Mouse (Mus musculus) E14TG2a.4 (cell line): ENCODE results near the gene Cfap157.

ENCODE experiments used
- H3K27me3 ChIP-seq: 2 replicates; pipeline ENCODE4 v1.6.1; 2014; ENCODE audit warnings: low read length, control low read depth; ENCODE audit not compliant: insufficient read depth
- H3K36me3 ChIP-seq: 2 replicates; pipeline ENCODE4 v1.6.1; 2014; ENCODE audit warnings: low read length, control low read depth; ENCODE audit not compliant: insufficient read depth
- H3K4me1 ChIP-seq: replicated peaks from 2 replicates; pipeline ENCODE4 v1.6.1; 2014; ENCODE audit warnings: low read depth, low read length, control low read depth
- H3K4me3 ChIP-seq: replicated peaks from 2 replicates; pipeline ENCODE4 v1.5.1; 2014; ENCODE audit warnings: mild to moderate bottlenecking, low read length
- H3K9me3 ChIP-seq: 2 replicates; pipeline ENCODE4 v1.6.1; 2014; ENCODE audit warnings: low read length, control low read depth
- CTCF ChIP-seq: conservative IDR thresholded peaks from 2 replicates; pipeline ENCODE4 v1.5.1; 2014; ENCODE audit warnings: low read length
- NANOG ChIP-seq: IDR thresholded peaks from 2 replicates; pipeline ENCODE4 v1.6.1; 2014; ENCODE audit warnings: borderline replicate concordance, low read length, mixed read lengths
- POU5F1 ChIP-seq: IDR thresholded peaks from 2 replicates; pipeline ENCODE4 v1.6.1; 2014; ENCODE audit warnings: low read length, borderline replicate concordance

Gene Cfap157

DNA sequence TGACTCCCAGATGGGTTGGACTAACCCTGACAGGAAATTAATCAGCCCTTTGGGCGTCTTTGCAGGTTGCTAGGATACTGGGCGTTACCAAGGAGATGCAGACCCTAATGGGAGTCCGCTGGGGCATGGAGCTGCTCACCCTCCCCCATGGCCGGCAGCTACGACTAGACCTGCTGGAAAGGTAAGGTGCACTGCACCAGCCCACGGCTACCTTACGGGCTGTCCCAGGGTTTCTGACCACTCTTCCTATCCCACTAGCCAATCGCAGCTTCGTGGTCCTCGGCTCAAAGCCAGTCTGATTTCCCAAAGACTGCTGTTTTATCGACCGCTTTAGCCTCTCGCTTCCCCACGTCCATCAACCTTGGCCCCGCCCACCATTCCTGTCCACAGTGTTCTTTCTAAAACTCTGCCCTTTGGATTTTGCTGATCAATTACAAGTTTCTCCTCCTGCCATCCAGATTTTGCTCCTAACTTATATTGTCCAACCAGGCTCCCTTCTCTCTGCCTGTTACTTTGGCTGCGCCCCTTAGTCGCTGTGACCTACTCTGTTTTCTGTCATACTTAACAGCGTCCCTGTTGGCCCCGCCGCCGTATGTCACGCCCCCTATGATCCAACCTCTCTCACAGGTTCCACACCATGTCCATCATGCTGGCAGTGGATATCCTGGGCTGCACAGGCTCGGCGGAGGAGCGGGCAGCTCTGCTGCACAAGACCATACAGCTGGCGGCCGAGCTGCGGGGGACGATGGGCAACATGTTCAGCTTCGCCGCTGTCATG lies 33.2 kb downstream of the Cfap157 start:
- H3K4me1 ChIP-seq = peaks cover 35% of the 10 kb centered on the region
- no peak for TF ChIP-seq NANOG
- no peak for TF ChIP-seq POU5F1
- TF ChIP-seq CTCF = no peak
- no peaks in the 10 kb centered on the region for H3K9me3 ChIP-seq
- peaks cover 24% of the 10 kb centered on the region for H3K27me3 ChIP-seq
- H3K4me3 ChIP-seq = peak overlapping the region; percentile 68
- H3K36me3 ChIP-seq = no peaks in the 10 kb centered on the region; the same call in 1 of the 2 replicates

DNA sequence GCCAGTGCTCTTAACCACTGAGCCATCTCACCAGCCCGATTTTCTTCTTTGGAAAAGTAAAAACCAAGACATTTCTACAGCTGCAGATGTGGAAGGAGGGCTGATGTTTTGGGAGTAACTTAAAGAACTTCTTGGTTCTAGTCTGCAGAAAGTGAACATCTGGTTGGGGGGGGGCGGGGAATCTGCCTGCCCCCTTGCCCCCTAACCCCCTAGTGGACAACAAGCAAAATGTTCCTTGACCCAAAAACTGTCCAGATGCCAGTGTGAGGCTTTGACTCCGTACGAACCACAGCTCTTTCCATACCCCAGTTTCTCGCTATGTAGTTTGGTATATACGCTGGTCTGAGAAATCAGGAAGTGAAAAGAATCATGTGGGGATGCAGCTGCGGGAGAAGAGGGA lies 34.0 kb downstream of the Cfap157 start:
- Histone ChIP-seq H3K4me1 (peaks cover 35% of the 10 kb centered on the region), H3K4me3 (no peak overlapping the region), H3K27me3 (peaks cover 31% of the 10 kb centered on the region), H3K9me3 (no peaks in the 10 kb centered on the region), H3K36me3 (no peaks in the 10 kb centered on the region; the same call in 1 of the 2 replicates)
- TF ChIP-seq POU5F1 = no peak
- peak; percentile 26 for TF ChIP-seq CTCF
- TF ChIP-seq NANOG = no peak

DNA sequence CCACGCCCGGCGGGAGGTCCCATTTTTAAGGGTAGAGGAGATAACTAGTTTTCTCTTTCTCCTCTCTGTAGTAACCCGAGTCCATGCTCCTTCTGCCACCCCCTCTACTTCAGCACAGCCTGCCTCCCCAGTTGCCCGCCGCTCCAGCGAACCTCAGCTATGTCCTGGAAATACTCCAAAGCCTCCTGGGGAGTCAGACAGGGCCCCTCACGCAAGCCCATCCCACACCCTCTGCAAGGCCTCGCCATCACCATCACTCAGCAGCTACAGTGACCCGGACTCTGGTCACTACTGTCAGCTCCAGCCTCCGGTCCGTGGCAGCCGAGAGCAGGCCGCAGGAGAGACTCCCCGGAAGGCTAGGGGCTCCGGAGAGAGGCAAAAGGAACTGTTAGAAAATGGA lies 35.1 kb downstream of the Cfap157 start:
- Histone ChIP-seq H3K4me3 (no peak overlapping the region), H3K27me3 (peaks cover 41% of the 10 kb centered on the region), H3K4me1 (peaks cover 29% of the 10 kb centered on the region), H3K9me3 (no peaks in the 10 kb centered on the region), H3K36me3 (no peaks in the 10 kb centered on the region; the same call in 1 of the 2 replicates)
- TF ChIP-seq CTCF (no peak), POU5F1 (no peak), NANOG (no peak)

DNA sequence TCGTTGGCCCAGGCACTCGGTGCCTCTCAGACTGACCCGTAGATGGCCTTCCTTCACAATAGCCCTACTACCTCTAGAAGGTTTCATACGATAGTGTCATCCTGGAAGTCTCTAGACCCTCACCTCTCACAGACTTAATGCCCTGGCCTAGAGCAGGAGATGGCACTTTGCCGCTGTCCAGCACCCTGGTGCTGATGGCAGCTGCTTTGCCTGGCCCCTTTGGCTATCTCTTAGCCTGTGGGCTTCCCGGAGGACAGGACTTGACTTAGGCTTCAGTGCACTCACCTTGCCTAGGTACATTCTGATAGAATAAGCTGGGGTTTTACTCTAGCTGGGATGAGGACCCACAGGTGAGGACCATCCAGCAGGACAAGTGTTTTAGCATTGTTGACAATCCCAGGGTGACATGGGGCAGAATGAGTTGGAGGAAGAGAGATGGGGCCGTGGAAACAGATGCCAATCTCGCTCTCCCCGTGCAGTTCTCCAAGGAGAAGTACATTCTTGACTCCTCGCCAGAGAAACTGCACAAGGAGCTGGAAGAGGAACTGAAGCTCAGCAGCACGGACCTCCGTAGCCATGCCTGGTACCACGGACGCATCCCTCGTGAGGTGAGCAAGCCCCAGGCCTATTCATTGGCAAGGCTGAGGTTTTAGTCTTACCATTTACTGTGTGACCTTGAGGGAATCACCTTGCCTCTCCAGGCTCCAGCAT lies 39.8 kb downstream of the Cfap157 start:
- TF ChIP-seq CTCF (no peak), NANOG (no peak), POU5F1 (no peak)
- H3K9me3 ChIP-seq = no peaks in the 10 kb centered on the region
- peaks cover 20% of the 10 kb centered on the region for H3K4me1 ChIP-seq
- H3K36me3 ChIP-seq = no peaks in the 10 kb centered on the region; the same call in 1 of the 2 replicates
- H3K27me3 ChIP-seq = peaks cover 75% of the 10 kb centered on the region
- no peak overlapping the region for H3K4me3 ChIP-seq

DNA sequence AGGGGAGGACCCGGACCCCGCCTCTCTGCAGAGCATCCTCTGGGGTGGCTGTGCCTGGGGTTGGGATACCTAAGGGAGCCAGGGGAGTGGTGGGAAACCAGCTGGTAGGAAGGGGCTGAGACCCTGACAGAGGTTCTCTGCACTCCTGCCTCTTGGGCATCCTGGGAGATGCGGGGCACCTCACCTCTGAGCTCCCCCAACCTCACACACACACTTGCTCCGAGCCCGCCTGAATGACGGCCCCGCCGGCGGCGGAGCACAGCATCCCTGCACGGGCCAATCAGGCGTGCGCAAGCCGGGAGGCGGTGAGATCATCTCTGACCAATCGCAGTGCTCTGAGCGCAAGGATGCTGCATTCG lies 42.1 kb downstream of the Cfap157 start:
- Histone ChIP-seq H3K27me3 (peaks cover 79% of the 10 kb centered on the region), H3K4me3 (peak overlapping the region; percentile 88), H3K9me3 (peaks cover 8% of the 10 kb centered on the region), H3K4me1 (peaks cover 16% of the 10 kb centered on the region), H3K36me3 (no peaks in the 10 kb centered on the region; the same call in 1 of the 2 replicates)
- no peak for TF ChIP-seq POU5F1
- no peak for TF ChIP-seq CTCF
- no peak for TF ChIP-seq NANOG

DNA sequence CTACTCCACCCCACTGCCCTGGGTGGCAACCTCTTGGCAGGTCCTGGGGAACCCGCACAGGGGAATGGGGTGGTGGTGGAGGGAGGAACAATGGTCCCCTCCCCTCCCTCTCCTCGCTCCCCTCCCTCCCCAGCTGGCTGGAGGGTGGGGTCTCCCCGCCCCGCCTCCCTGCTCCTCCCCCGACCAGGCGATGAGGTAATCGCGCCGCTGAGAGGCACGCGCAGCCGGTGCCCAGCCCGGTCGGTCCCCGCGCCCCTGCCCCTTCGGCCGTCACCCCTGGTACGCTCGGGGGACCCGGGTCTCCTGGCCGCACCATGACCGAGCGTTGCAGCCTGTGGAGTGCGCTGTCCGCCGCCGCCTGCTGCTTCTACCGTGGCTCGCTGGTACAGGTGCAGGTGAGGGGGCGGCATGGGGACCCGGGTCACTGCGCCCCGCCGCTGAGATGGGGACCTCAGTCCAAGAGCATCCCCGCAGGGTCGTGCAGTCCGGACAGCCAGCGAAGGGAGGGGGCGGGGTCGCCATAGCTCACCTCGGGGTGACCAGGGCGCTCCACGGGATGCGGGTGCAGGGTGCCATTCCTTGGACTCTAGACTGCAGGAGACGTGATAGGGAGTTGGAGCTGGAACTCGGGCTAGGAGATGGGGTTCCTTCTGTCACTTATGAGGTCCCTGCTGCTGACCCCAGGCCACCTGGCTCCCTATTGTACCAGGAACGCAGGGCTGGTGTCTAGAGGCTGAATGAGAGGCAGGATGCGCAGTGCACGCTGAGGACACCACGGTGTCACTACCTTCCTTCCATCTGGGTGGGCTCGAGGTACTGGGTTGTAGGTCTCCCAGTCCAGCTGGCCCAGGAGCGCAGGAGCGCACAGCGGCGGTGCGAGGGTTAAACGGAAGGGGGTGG lies 42.7 kb downstream of the Cfap157 start:
- H3K9me3 ChIP-seq = peaks cover 14% of the 10 kb centered on the region

DNA sequence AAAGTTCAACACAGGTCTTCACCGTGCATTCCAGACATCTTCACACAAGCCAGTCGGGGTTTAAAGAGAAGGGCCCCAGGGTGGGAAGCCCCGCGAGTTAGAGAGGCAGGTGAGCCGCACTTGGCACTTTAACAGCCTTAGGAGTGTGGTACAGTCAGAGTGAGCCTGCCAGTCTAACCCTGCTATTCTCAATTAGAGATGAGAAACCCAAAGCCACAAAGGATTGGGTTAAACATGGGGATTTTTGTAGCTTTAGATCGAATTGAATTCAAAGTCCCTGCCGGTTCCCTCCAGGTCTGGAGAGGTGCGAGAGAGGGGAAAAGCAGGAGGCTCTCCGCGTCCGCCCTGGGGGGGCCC lies 43.3 kb downstream of the Cfap157 start, which contains the start of gene 6330409D20Rik:
Gene 6330409D20Rik, minus strand, starts transcription at position 101 of the 357 bp plus-strand sequence.
- Histone ChIP-seq H3K9me3 (peaks cover 17% of the 10 kb centered on the region), H3K36me3 (no peaks in the 10 kb centered on the region), H3K4me1 (peaks cover 16% of the 10 kb centered on the region), H3K27me3 (peaks cover 74% of the 10 kb centered on the region), H3K4me3 (peak within 1 kb of the TSS; percentile 88)
- TF ChIP-seq POU5F1 (no peak), CTCF (no peak), NANOG (no peak)

More for the DNA sequence above, 42.7 kb downstream of the Cfap157 start:
- Histone ChIP-seq H3K4me1 (peaks cover 16% of the 10 kb centered on the region), H3K36me3 (no peaks in the 10 kb centered on the region), H3K27me3 (peaks cover 78% of the 10 kb centered on the region), H3K4me3 (peak overlapping the region; percentile 88)
- TF ChIP-seq POU5F1 = no peak
- no peak for TF ChIP-seq CTCF

DNA sequence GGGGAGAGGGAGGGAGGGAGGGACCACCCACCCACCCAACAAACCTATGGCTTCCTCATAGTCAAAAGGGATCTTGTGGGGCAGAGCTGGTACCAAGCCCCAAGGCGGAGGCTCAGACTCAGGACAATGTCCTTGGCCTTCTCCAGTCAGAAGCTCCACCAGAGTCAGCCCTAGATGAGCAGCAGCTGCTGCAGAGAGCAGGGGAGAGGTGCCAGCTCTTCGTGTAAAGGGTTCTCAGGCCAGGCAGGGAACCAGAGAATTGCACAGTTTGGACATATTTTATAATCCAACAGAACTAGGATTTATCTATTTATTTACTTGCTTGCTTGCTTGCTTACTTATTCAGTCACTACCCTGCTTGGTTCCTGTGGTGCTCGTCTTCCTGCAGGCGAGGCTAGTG lies 44.9 kb downstream of the Cfap157 start:
- Histone ChIP-seq H3K4me3 (no peak overlapping the region), H3K27me3 (peaks cover 58% of the 10 kb centered on the region), H3K4me1 (peaks cover 22% of the 10 kb centered on the region), H3K36me3 (no peaks in the 10 kb centered on the region), H3K9me3 (peaks cover 17% of the 10 kb centered on the region)
- TF ChIP-seq CTCF = no peak
- TF ChIP-seq NANOG = no peak
- no peak for TF ChIP-seq POU5F1
